Mouse (Mus musculus) right cerebral cortex, postnatal 36 days (tissue): ENCODE data around the gene Mcm5.

ENCODE experiments used
- DNase-seq, 2 experiments: peaks; one replicate each; pipeline ENCODE4 v3.0.0; 2022; ENCODE audit warnings: low spot score in 2 of 2, mixed read lengths in 1 of 2

Gene Mcm5

GRCm38 (mm10) chr8:75157471-75158230 is 48.3 kb downstream of the Mcm5 start:
- DNase-seq: no peak

GRCm38 (mm10) chr8:75169363-75169762 is 60.0 kb downstream of the Mcm5 start:
- DNase-seq: no peak

DNA sequence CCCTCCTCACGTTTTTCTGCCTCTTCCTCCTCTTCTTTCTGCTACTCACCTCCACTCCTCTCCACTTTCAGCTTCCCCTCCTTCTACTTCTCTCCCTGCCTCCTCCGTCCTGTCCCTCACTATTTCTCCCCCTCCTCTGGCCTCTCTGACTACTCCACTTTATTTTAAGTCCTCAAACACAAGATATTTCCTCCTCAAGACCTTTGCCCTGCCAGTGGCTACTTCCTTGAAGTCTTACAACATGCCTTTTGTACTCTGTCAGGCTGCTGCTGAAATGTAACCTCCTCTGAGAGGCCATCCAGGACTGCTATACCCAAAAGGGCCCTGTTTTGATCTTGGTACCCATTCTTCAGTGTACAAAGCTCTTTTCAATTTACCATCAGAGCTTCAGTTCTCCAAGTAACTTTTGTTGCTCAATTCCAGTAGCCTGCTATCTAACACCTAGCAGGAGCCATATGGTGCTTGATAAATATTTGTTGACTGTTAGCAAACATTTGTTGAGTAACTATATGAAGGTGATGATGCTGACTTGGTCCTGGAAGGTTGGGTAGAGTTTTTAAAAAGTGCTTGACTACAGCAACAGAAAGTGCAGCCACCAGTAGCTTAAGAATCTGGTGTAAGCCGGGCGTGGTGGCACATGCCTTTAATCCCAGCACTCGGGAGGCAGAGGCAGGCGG is 62.8 kb downstream of the Mcm5 start:
- DNase-seq: no peak
